Mouse (Mus musculus) liver, embryonic 13.5 days (tissue): Measurements from ENCODE around the gene Grm8. TPM values are rescaled to one million over a fixed set of nuclear protein-coding genes. Genes with fewer than 3 reads are reported as not detected.

Source experiments
- ATAC-seq: fragments of 200-750 bp; cut with Nextera tagmentation; 2 replicates; pipeline ENCODE4 v1.8.0; 2017; ENCODE audit warnings: low read depth, mild to moderate bottlenecking, moderate number of reproducible peaks, moderate library complexity
- DNase-seq: peaks from one replicate; pipeline ENCODE4 v3.0.0; 2022
- H3K27ac ChIP-seq: fragments of 300-500 bp; sonication (generic); 2 replicates; pipeline ENCODE4 v1.5.1; 2015; ENCODE audit warnings: moderate library complexity, mild to moderate bottlenecking, inconsistent platforms
- H3K27me3 ChIP-seq: fragments of 300-500 bp; sonication (generic); 2 replicates; pipeline ENCODE4 v1.6.1; 2015; ENCODE audit warnings: mild to moderate bottlenecking, inconsistent platforms
- H3K36me3 ChIP-seq: fragments of 300-500 bp; sonication (generic); 2 replicates; pipeline ENCODE4 v1.6.1; 2015; ENCODE audit warnings: mild to moderate bottlenecking, inconsistent platforms
- H3K4me1 ChIP-seq: fragments of 300-500 bp; sonication (generic); replicated peaks from 2 replicates; pipeline ENCODE4 v1.6.1; 2015; ENCODE audit warnings: inconsistent platforms
- H3K4me2 ChIP-seq: fragments of 300-500 bp; sonication (generic); 2 replicates; pipeline ENCODE4 v1.6.1; 2015; ENCODE audit warnings: inconsistent platforms, mild to moderate bottlenecking, moderate library complexity
- H3K4me3 ChIP-seq: fragments of 300-500 bp; sonication (generic); replicated peaks from 2 replicates; pipeline ENCODE4 v1.5.1; 2015; ENCODE audit warnings: mild to moderate bottlenecking, inconsistent platforms
- H3K9ac ChIP-seq: fragments of 300-500 bp; sonication (generic); 2 replicates; pipeline ENCODE4 v1.6.1; 2015; ENCODE audit warnings: mild to moderate bottlenecking, inconsistent platforms
- H3K9me3 ChIP-seq: fragments of 300-500 bp; sonication (generic); replicated peaks from 2 replicates; pipeline ENCODE4 v1.6.1; 2016; ENCODE audit warnings: inconsistent platforms
- WGBS: fragments of 180-500 bp; shearing (Covaris S2); methylation state at CpG from one replicate; pipeline ENCODE4 v1.1.7; 2015; ENCODE audit not compliant: insufficient replicate concordance; 5-methylcytosine and 5-hydroxymethylcytosine counted together
- polyA plus RNA-seq: library from polyadenylated mRNA; unstranded; fragments of >200 nt; fragmentation: Nextera tagmentation; extraction: Ambion mirVana; gene quantifications from 2 replicates; pipeline ENCODE4 v1.2.1, GENCODE M21; 2015

Grm8 gene
- polyA plus RNA-seq, 1 experiment from 2014 or later, result 0.05 TPM

- ATAC-seq (no peak), DNase-seq (no peak)
- Histone ChIP-seq H3K4me3 (no peak overlapping the region), H3K27ac (no peak overlapping the region), H3K27me3 (no peaks in the 10 kb centered on the region), H3K4me2 (no peak overlapping the region), H3K9ac (no peak overlapping the region), H3K9me3 (no peaks in the 10 kb centered on the region), H3K36me3 (no peaks in the 10 kb centered on the region), H3K4me1 (no peaks in the 10 kb centered on the region)
- WGBS, result 20% methylated on average over 1 of the region's 1 CpGs
Observed at GRCm38 (mm10) chr6:28114916-28115315, 20.1 kb downstream of the Grm8 start.

- H3K36me3 ChIP-seq, result no peaks in the 10 kb centered on the region
- no peaks in the 10 kb centered on the region for H3K9me3 ChIP-seq
- 78% methylated on average over 8 of the region's 8 CpGs for WGBS
- no peak overlapping the region for H3K4me2 ChIP-seq
- no peak overlapping the region for H3K9ac ChIP-seq
- H3K27ac ChIP-seq, result no peak overlapping the region
- ATAC-seq (no peak), DNase-seq (no peak)
- H3K27me3 ChIP-seq, result no peaks in the 10 kb centered on the region
- H3K4me3 ChIP-seq, result no peak overlapping the region
- no peaks in the 10 kb centered on the region for H3K4me1 ChIP-seq
Observed at GRCm38 (mm10) chr6:28111551-28111950, 23.4 kb downstream of the Grm8 start.

- no peak overlapping the region for H3K27ac ChIP-seq
- no peaks in the 10 kb centered on the region for H3K27me3 ChIP-seq
- DNase-seq, result no peak
- WGBS, result 40% methylated on average over 9 of the region's 9 CpGs
- no peaks in the 10 kb centered on the region for H3K36me3 ChIP-seq
- no peaks in the 10 kb centered on the region for H3K4me1 ChIP-seq
- no peak for ATAC-seq
- H3K9me3 ChIP-seq, result no peaks in the 10 kb centered on the region
- no peak overlapping the region for H3K4me3 ChIP-seq
- H3K9ac ChIP-seq, result no peak overlapping the region
- no peak overlapping the region for H3K4me2 ChIP-seq
Observed at GRCm38 (mm10) chr6:28102608-28103316, 32.2 kb downstream of the Grm8 start.

GRCm38 (mm10) chr6:28100001-28100400 lies 35.0 kb downstream of the Grm8 start:
- Histone ChIP-seq H3K4me1 (no peaks in the 10 kb centered on the region), H3K36me3 (no peaks in the 10 kb centered on the region), H3K4me3 (no peak overlapping the region), H3K27ac (no peak overlapping the region), H3K27me3 (no peaks in the 10 kb centered on the region), H3K9me3 (no peaks in the 10 kb centered on the region), H3K9ac (no peak overlapping the region), H3K4me2 (no peak overlapping the region)
- ATAC-seq (no peak), DNase-seq (no peak)
- 57% methylated on average over 3 of the region's 3 CpGs for whole genome bisulfite sequencing

GRCm38 (mm10) chr6:28092511-28092910 lies 42.5 kb downstream of the Grm8 start:
- Histone ChIP-seq H3K9ac (no peak overlapping the region), H3K9me3 (no peaks in the 10 kb centered on the region), H3K27me3 (no peaks in the 10 kb centered on the region), H3K4me1 (no peaks in the 10 kb centered on the region), H3K4me3 (no peak overlapping the region), H3K4me2 (no peak overlapping the region), H3K36me3 (no peaks in the 10 kb centered on the region), H3K27ac (no peak overlapping the region)
- WGBS, result 75% methylated on average over 6 of the region's 6 CpGs
- ATAC-seq, result no peak
- DNase-seq, result no peak

GRCm38 (mm10) chr6:28091836-28092235 lies 43.1 kb downstream of the Grm8 start:
- H3K9me3 ChIP-seq, result no peaks in the 10 kb centered on the region
- no peak overlapping the region for H3K4me2 ChIP-seq
- H3K4me3 ChIP-seq, result no peak overlapping the region
- no peaks in the 10 kb centered on the region for H3K36me3 ChIP-seq
- DNase-seq, result no peak
- H3K9ac ChIP-seq, result no peak overlapping the region
- H3K27me3 ChIP-seq, result no peaks in the 10 kb centered on the region
- WGBS, result 70% methylated on average over 3 of the region's 3 CpGs
- no peak overlapping the region for H3K27ac ChIP-seq
- no peak for ATAC-seq
- no peaks in the 10 kb centered on the region for H3K4me1 ChIP-seq

GRCm38 (mm10) chr6:28090981-28091380 lies 44.0 kb downstream of the Grm8 start:
- Histone ChIP-seq H3K4me2 (no peak overlapping the region), H3K27ac (no peak overlapping the region), H3K9ac (no peak overlapping the region), H3K4me3 (no peak overlapping the region), H3K4me1 (no peaks in the 10 kb centered on the region), H3K9me3 (no peaks in the 10 kb centered on the region), H3K27me3 (no peaks in the 10 kb centered on the region), H3K36me3 (no peaks in the 10 kb centered on the region)
- DNase-seq, result no peak
- no peak for ATAC-seq

GRCm38 (mm10) chr6:28075534-28075933 lies 59.4 kb downstream of the Grm8 start:
- ATAC-seq (no peak), DNase-seq (no peak)
- Histone ChIP-seq H3K4me3 (no peak overlapping the region), H3K36me3 (no peaks in the 10 kb centered on the region), H3K27me3 (no peaks in the 10 kb centered on the region), H3K9ac (no peak overlapping the region), H3K4me2 (no peak overlapping the region), H3K9me3 (no peaks in the 10 kb centered on the region), H3K4me1 (no peaks in the 10 kb centered on the region), H3K27ac (no peak overlapping the region)
- WGBS, result 67% methylated on average over 3 of the region's 3 CpGs

GRCm38 (mm10) chr6:28074470-28074869 lies 60.5 kb downstream of the Grm8 start:
- Histone ChIP-seq H3K9me3 (no peaks in the 10 kb centered on the region), H3K4me1 (no peaks in the 10 kb centered on the region), H3K36me3 (no peaks in the 10 kb centered on the region), H3K9ac (no peak overlapping the region), H3K4me2 (no peak overlapping the region), H3K27ac (no peak overlapping the region), H3K4me3 (no peak overlapping the region), H3K27me3 (no peaks in the 10 kb centered on the region)
- DNase-seq, result no peak
- no peak for ATAC-seq
- 43% methylated on average over 3 of the region's 3 CpGs for WGBS

- Histone ChIP-seq H3K4me2 (no peak overlapping the region), H3K9ac (no peak overlapping the region), H3K9me3 (no peaks in the 10 kb centered on the region), H3K4me3 (no peak overlapping the region), H3K4me1 (no peaks in the 10 kb centered on the region), H3K27ac (no peak overlapping the region), H3K27me3 (no peaks in the 10 kb centered on the region), H3K36me3 (no peaks in the 10 kb centered on the region)
- ATAC-seq, result no peak
- WGBS, result 56% methylated on average over 2 of the region's 2 CpGs
- DNase-seq, result no peak
Observed at GRCm38 (mm10) chr6:28051966-28052365, 83.0 kb downstream of the Grm8 start.

- Histone ChIP-seq H3K36me3 (no peaks in the 10 kb centered on the region), H3K27me3 (no peaks in the 10 kb centered on the region), H3K4me1 (no peaks in the 10 kb centered on the region), H3K27ac (no peak overlapping the region), H3K9ac (no peak overlapping the region), H3K4me2 (no peak overlapping the region), H3K9me3 (no peaks in the 10 kb centered on the region), H3K4me3 (no peak overlapping the region)
- ATAC-seq (no peak), DNase-seq (no peak)
- WGBS, result 68% methylated on average over 3 of the region's 3 CpGs
Observed at GRCm38 (mm10) chr6:28042339-28042738, 92.6 kb downstream of the Grm8 start.

GRCm38 (mm10) chr6:28040815-28041214 lies 94.2 kb downstream of the Grm8 start:
- DNase-seq (no peak), ATAC-seq (no peak)
- H3K36me3 ChIP-seq, result no peaks in the 10 kb centered on the region
- H3K9ac ChIP-seq, result no peak overlapping the region
- H3K4me1 ChIP-seq, result no peaks in the 10 kb centered on the region
- H3K4me2 ChIP-seq, result no peak overlapping the region
- no peaks in the 10 kb centered on the region for H3K27me3 ChIP-seq
- 50% methylated on average over 1 of the region's 1 CpGs for WGBS
- no peaks in the 10 kb centered on the region for H3K9me3 ChIP-seq
- no peak overlapping the region for H3K4me3 ChIP-seq
- H3K27ac ChIP-seq, result no peak overlapping the region
